Mouse (Mus musculus): Measurements from ENCODE around the gene Ubr2. TPM values are rescaled to one million over a fixed set of nuclear protein-coding genes. Genes with fewer than 3 reads are reported as not detected.

The Ubr2 gene
- polyA plus RNA-seq, 1 experiment, result 14.2 TPM

- no peak for TF ChIP-seq GATA1 (IDR thresholded peaks at IDR 0.05; ENCODE audit: low read length)
Measured at GRCm38 (mm10) chr17:46915129-46915528, 95.2 kb downstream of the Ubr2 start.

GRCm38 (mm10) chr17:46912331-46912730, 98.0 kb downstream of the Ubr2 start:
- TF ChIP-seq GATA1 (IDR thresholded peaks at IDR 0.05; ENCODE audit: low read length), result no peak

DNA sequence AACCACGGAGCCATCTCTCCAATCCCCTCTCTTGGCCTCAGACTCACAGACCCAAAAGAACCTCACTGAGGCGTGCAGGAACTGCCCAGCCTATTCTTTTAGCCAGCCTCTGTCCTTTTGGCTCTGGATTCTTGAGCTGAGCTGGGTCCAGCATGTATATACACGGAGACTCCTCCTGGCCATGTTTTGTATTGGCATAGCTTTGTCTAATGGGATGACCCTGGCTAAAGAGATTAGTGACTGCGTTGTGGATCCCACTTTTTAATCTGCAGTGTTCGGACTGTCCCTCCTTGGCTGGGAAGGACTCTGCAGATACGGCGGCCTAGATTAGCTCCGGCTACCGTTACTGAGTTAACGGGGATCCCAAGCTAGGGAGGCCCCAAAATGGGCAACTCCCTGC, 100.2 kb downstream of the Ubr2 start, which contains the start of gene Prph2:
TSS of gene Prph2 (plus strand) at position 274 of the 400 bp plus-strand sequence.
- TF ChIP-seq GATA1 (IDR thresholded peaks at IDR 0.05; ENCODE audit: low read length), result no peak

DNA sequence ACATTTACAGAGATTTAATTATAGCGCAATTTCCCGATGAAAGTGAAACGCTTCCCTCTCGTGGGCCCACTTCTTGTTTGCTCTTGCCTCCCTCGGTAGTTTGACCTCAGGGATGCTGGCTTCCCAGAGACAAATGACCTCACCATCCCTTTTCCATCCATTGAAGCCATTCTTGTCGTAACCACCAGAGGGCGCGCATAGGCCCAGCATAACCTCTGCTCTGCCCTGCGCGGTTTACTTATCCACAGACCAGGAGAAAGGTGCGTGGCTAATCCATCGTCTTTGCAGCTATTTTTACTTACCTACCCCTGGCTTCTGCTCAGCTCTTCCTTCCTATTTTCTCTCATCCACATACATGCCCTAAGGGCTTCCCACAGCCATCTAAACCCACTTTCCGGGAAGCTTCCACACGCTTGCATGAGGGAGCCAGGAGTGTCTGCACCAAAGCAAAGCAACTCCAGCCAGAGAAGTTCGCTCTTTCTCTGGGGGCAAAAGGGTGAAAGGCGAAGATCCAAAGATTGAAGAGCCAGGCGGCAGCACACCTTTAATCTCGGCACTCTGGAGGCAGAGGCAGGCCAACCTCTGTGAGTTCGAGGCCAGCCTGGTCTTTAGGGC, 106.4 kb downstream of the Ubr2 start:
- no peak for TF ChIP-seq GATA1 (IDR thresholded peaks at IDR 0.05; ENCODE audit: low read length)

- no peak for TF ChIP-seq GATA1 (IDR thresholded peaks at IDR 0.05; ENCODE audit: low read length)
Measured at GRCm38 (mm10) chr17:46900941-46901340, 109.4 kb downstream of the Ubr2 start.

DNA sequence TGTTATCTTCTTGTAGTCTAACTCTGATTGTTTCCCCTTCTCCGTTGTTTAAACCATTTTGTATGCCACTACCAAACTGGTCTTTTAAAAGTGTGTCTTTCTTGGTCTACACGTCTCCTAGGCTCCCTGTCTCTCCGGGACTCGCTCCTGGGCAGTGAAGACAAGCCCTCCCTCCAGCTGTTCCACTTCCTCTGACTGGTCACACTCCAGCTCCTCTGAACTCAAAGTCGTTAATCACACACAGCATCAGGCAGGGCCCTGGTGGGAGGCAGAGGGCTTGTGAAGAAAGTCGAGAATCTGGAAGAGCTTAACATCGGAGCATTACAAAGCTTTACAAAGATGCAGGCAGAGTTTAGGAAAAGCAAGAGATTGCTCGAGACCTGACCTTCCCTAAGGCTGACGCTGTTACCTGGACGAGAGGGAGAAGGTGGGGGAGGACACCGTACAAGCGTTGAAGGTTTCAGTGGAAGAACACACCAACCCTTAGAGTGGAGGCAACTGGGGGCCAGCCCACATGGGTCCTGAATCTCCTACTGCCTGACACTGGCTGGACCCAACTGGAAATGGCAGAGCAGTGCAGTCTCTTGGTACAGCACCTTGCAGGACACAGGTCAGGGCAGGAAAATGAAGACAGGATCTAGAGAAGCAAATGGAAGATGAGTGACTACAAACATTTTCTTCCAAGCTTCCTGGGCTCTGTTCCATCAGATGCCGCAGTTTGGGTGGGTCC, 113.0 kb downstream of the Ubr2 start:
- TF ChIP-seq GATA1 (IDR thresholded peaks at IDR 0.05; ENCODE audit: low read length), result no peak

GRCm38 (mm10) chr17:46895426-46895825, 114.9 kb downstream of the Ubr2 start:
- no peak for TF ChIP-seq GATA1 (IDR thresholded peaks at IDR 0.05; ENCODE audit: low read length)

DNA sequence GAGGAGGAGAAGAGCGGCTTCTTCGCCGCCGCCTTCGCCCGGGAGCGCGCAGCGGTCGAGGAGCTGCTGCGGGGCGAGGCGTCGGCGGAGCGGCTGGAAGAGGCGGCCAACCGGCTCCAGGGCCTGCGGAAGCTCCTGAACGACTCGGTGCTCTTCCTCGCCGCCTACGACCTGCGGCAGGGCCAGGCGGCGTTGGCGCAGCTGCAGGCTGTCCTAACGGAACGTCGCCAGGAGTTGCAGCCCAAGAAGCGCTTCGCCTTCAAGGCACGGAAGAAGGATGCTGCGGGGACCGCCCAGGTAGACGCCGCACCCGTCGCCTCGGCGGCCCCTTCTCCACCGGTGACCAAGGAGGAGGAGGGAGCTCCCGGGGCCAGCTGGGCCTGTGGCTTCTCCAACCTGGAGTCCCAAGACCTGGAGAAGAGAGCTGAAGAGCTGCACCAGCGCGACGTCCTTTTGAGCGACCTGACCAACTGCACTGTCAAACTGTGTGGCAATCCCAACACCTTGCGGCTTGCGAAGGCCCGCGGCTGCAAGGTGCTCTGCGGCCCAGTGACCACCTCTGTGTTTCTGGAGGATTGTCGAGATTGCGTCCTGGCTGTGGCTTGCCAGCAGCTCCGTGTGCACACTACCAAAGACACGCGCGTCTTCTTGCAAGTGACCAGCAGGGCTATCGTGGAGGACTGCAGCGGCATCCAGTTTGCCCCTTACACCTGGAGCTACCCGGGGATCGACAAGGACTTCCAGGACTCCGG, 119.3 kb downstream of the Ubr2 start:
- TF ChIP-seq GATA1 (IDR thresholded peaks at IDR 0.05; ENCODE audit: low read length), result no peak

GRCm38 (mm10) chr17:46890116-46890815, 120.1 kb downstream of the Ubr2 start, which contains the start of gene Tbcc:
Gene Tbcc (plus strand): TSS chr17:46890684.
- no peak for TF ChIP-seq GATA1 (IDR thresholded peaks at IDR 0.05; ENCODE audit: low read length)

DNA sequence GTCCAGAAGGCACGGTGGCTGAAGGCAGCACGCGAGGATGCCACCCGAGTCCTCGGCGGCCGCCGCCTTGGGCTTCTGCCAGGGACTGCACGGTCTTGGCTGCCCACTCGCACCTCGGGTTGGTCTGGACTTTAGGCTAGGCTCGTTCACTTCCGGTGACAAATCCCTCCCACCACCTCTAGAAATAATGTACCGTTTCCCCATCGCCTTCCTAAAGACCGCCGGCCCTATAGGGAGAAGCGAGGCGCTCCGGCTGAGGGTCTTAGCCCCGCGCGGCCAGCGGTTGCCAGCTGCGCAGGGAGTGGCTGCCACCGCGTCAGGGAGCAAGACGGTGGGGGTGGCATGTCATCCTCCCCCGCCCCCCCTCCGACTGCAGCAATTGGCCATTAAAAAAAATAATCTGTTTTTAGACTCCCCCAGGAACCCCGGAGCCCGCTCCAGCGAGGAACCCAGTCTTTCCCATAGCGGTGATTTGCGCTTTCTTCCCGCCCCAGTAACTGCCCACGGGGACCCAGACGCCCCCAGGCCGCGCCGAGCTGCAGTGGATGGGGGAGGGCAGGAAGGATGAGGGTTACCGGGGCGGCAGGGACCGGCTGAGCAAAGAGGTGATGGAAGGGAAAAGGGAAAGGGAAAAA, 120.8 kb downstream of the Ubr2 start:
- no peak for TF ChIP-seq GATA1 (IDR thresholded peaks at IDR 0.05; ENCODE audit: low read length)

DNA sequence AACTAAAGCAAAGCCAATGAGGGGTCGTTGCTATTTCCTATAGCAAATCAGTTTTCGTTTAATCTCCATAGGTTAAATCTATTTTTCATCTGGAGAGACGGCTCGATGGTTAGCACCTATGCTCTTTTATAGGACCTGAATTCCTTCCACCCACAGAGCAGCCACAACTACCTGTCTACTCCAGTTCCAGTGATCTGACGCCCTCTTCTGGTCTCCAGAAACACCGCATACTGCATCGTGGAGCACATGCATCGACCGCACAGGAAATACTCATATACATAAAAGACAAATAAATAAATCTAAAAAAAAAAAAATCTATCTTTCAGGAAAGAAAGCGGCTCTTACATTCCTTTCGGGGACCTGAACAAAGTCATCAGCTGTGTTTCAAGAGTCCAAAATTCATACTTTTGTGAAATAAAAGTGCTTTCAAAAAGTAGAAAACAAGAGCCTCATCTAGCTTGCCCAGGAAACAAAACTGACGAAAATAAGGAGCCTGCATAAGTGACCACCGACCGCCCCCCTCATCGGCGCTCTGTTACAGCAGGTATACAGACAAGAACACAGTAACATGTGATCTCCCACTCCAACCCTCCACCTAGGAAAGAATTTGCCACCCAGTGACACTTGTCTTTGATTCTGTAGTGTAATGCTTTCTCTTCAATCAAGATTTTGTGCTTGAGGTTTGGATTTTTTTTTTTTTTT, 121.7 kb downstream of the Ubr2 start:
- no peak for TF ChIP-seq GATA1 (IDR thresholded peaks at IDR 0.05; ENCODE audit: low read length)

DNA sequence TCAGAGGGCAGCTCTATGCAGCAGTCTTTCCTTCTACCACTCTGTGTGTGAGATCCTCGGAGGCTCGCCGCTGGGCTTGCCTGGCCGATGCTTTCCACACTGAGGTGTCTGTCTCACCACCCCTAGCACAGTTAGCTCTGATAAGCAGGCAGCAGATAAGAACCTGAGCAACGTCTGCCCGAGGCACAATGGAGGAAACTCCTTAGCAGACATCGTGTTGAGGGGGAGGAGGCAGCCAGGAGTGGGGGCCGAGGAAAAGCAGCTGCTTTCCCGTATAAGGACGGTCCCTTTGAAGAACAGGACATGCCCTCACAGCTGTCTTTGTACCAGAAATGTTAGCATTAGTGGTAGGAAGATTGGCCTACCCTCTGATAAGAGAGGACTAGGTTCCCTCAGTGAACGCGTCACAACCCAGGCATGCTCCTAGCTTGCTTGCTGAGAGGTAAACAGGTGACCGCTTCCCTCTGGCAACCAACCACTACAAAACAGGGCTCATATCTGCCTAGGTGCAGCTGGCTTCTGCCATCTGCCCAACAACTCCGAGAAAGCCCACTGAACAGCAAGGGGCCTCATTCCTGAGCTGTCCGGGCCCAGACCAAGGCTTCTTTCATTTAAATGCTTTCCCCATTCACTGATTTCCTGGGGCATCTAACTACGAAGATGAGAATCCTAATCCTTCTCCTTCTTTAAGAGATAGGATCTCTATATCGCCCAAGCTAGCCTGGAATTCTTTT, 124.3 kb downstream of the Ubr2 start:
- peak; percentile 89 for TF ChIP-seq GATA1 (IDR thresholded peaks at IDR 0.05; ENCODE audit: low read length)

DNA sequence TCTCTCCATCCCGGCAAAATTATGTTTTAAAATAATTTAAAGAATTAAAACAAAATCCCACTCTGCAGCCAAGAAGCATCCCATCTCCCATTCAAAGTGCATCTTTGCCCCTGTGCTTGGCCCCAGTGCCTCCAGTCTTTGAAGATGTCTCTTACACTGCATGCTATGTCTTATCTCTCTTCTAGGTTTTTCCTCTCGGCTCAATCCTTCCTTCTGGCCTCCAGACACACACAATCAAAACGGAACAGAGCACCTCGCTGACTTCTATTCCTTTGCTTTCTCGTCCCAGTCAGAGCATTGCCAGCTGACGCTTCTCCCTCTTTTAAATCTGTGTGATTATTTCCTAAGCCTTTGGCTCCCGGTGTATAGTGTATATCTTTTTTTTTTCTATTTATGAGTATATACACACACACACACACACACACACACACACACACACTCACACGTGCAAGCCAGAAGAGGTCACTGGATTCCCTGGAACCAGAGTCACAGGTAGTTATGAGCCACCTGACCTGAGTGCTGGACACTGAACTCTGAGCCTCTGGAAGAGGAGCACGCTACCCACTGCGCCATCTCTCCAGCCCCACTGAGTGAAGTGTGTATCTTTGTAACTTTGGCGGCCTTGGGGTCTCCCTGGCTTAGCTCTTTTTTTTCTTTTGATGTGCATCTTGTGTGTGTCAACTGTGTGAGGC, 125.0 kb downstream of the Ubr2 start:
- no peak for TF ChIP-seq GATA1 (IDR thresholded peaks at IDR 0.05; ENCODE audit: low read length)

Measured in G1E-ER4 (cell line).